Mouse (Mus musculus): ENCODE measurements around the gene Spopl. TPM values are rescaled to one million over a fixed set of nuclear protein-coding genes. Genes with fewer than 3 reads are reported as not detected.
"Not testable (repeated sequence)": the region's sequence is repeated elsewhere in the genome, so short reads cannot be mapped to it uniquely, and the experiment has no call there.

Gene Spopl
- not detected in 2 replicates for polyA plus RNA-seq (2012; ENCODE audit: insufficient read depth, insufficient read length, low replicate concordance, missing spikeins)

DNA sequence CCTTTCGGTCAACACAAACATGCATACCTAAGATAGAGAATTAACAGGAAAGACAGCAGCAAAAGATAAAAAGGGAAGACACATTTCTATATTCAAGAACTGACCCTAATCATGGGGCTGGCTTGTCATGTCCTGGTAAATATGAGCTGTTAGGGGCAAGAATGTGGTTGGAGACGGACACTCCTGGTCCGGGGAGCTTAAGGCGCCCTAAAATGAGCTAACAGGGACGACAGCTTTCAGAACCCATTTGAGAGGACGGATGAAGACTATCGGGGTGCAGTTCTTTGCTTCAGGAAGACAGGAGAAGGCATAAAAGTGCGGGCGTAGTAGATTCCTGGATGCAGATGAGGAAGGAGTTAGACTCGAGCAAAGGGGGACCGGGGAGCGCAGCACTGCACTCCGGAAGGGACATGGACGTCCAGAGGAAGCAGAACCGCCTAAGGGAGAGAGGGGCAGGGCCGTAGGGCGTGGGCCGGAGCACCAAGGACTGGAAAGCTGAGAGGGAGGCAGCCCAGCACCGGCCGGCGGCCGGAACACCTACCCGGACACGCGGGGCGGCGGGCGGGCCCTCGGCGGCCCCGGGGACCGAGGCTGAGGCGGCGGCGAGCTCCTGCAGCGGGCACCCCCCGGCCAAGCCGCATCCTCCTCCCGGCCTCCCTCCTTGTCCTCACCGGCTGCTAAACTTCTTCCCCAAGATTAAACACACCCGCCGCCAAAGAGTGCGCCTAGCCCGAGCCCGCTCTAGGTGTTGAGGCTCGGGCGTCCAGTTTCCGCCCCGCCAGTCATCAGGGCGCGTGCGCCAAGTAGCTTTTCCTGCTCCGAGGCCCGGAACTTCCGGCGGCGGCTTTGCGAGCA lies at the start of gene Spopl:
Gene Spopl, minus strand, starts transcription at position 805 of the 855 bp plus-strand sequence.
- Histone ChIP-seq H3K4me3 (ENCODE audit: insufficient read depth, low read depth, low read length) (peak within 1 kb of the TSS; percentile 99), H3K27ac (ENCODE audit: insufficient read depth, low read depth, low read length) (no peak within 1 kb of the TSS; the same call in 1 of the 2 replicates), H3K4me1 (ENCODE audit: control insufficient read depth, insufficient read depth, low read length) (no peaks in the 10 kb centered on the region)
- WGBS, result 1% methylated on average over 58 of the region's 58 CpGs
- TF ChIP-seq POLR2A (IDR thresholded peaks at IDR 0.05; ENCODE audit: insufficient read depth, low read depth, low read length) (peak; percentile 69; the same call in 1 of the 2 replicates), CTCF (IDR thresholded peaks at IDR 0.05; ENCODE audit: insufficient read depth, low read depth, low read length) (no peak)

GRCm38 (mm10) chr2:23620128-23620527 lies 48.2 kb upstream of the Spopl start:
- H3K27ac ChIP-seq (ENCODE audit: insufficient read depth, low read depth, low read length), result no peak overlapping the region
- no peaks in the 10 kb centered on the region for H3K4me1 ChIP-seq (ENCODE audit: control insufficient read depth, insufficient read depth, low read length)
- no peak overlapping the region for H3K4me3 ChIP-seq (ENCODE audit: insufficient read depth, low read depth, low read length)
- no peak for TF ChIP-seq CTCF (IDR thresholded peaks at IDR 0.05; ENCODE audit: insufficient read depth, low read depth, low read length)
- no peak for TF ChIP-seq POLR2A (IDR thresholded peaks at IDR 0.05; ENCODE audit: insufficient read depth, low read depth, low read length)

DNA sequence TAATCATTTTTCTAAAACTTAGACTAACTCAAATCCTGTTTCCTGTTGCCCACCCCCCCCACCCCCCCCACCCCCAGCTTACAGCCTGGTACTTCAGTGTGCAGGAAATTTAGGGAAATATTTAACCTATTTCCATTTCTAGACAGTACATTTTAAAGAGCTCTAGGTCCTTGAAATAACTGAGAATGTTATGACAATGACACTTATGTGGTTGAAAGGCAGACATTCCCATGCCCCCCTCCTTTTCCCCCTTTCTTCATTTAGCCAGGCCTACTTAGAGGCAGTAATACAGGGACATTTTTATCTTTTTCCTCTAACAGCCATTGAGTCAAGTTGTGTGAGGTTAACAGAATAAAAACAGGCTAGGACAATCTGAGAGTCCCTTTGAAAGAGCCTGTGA lies 46.1 kb upstream of the Spopl start:
- Histone ChIP-seq H3K27ac (ENCODE audit: insufficient read depth, low read depth, low read length) (no peak overlapping the region), H3K4me1 (ENCODE audit: control insufficient read depth, insufficient read depth, low read length) (no peaks in the 10 kb centered on the region), H3K4me3 (ENCODE audit: insufficient read depth, low read depth, low read length) (no peak overlapping the region)
- TF ChIP-seq POLR2A (IDR thresholded peaks at IDR 0.05; ENCODE audit: insufficient read depth, low read depth, low read length), result no peak
- TF ChIP-seq CTCF (IDR thresholded peaks at IDR 0.05; ENCODE audit: insufficient read depth, low read depth, low read length), result no peak

DNA sequence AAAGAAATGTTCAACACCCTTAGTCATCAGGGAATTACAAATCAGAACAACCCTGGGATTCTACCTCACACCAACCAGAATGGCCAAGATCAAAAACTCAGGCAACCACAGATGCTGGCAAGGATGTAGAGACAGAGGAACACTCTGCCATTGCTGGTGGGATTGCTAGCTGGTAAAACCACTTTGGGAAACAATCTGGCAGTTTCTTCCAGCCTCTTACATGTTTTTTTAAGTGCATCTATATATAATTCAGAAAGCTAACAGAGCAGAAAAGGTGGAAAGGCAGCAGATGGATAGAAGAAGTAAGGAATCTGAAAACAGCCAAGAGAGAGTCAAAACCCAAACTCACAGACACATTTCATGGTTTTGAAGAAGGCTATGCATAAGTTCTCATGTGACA lies 33.5 kb upstream of the Spopl start:
- TF ChIP-seq POLR2A (IDR thresholded peaks at IDR 0.05; ENCODE audit: insufficient read depth, low read depth, low read length) (no peak), CTCF (IDR thresholded peaks at IDR 0.05; ENCODE audit: insufficient read depth, low read depth, low read length) (no peak)
- H3K4me1 ChIP-seq (ENCODE audit: control insufficient read depth, insufficient read depth, low read length), result no peaks in the 10 kb centered on the region
- no peak overlapping the region for H3K27ac ChIP-seq (ENCODE audit: insufficient read depth, low read depth, low read length)
- H3K4me3 ChIP-seq (ENCODE audit: insufficient read depth, low read depth, low read length), result no peak overlapping the region

- Histone ChIP-seq H3K27ac (ENCODE audit: insufficient read depth, low read depth, low read length) (no peak overlapping the region), H3K4me3 (ENCODE audit: insufficient read depth, low read depth, low read length) (no peak overlapping the region), H3K4me1 (ENCODE audit: control insufficient read depth, insufficient read depth, low read length) (no peaks in the 10 kb centered on the region)
- WGBS, result 37% methylated on average over 2 of the region's 2 CpGs
- TF ChIP-seq POLR2A (IDR thresholded peaks at IDR 0.05; ENCODE audit: insufficient read depth, low read depth, low read length) (no peak), CTCF (IDR thresholded peaks at IDR 0.05; ENCODE audit: insufficient read depth, low read depth, low read length) (no peak)
These were observed 16.9 kb upstream of the Spopl start for GRCm38 (mm10) chr2:23588769-23589168.

GRCm38 (mm10) chr2:23572157-23572532 lies 239 bp upstream of the Spopl start:
- peak overlapping the region; percentile 99 for H3K4me3 ChIP-seq (ENCODE audit: insufficient read depth, low read depth, low read length)
- WGBS, result 19% methylated on average over 4 of the region's 4 CpGs
- not testable (repeated sequence) for H3K4me1 ChIP-seq (ENCODE audit: control insufficient read depth, insufficient read depth, low read length); H3K27ac ChIP-seq (ENCODE audit: insufficient read depth, low read depth, low read length)

- H3K27ac ChIP-seq (ENCODE audit: insufficient read depth, low read depth, low read length), result no peak overlapping the region
- H3K4me1 ChIP-seq (ENCODE audit: control insufficient read depth, insufficient read depth, low read length), result no peaks in the 10 kb centered on the region
- no peak overlapping the region for H3K4me3 ChIP-seq (ENCODE audit: insufficient read depth, low read depth, low read length)
- TF ChIP-seq POLR2A (IDR thresholded peaks at IDR 0.05; ENCODE audit: insufficient read depth, low read depth, low read length), result no peak
- TF ChIP-seq CTCF (IDR thresholded peaks at IDR 0.05; ENCODE audit: insufficient read depth, low read depth, low read length), result no peak
- 76% methylated on average over 4 of the region's 4 CpGs for WGBS
These were observed 1.3 kb downstream of the Spopl start for GRCm38 (mm10) chr2:23570563-23570962.

DNA sequence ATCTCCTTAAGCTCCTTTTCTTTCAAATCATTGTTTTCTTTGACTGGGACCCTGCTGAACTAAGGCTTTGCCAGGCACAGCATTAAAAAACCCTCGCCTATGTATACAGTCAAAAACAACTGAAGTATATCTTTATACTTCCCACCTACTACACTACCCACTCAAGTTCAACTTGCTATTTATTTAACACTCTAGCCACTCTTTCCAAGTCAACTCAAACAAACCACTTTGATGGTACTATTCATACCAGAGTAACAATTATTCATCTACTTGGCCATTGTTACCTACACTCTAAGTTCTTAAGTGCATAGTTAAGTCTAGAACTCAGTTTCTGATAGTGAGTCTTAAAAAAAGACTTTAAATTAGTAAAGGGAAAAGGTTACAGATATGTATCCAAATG lies 3.1 kb downstream of the Spopl start:
- H3K4me3 ChIP-seq (ENCODE audit: insufficient read depth, low read depth, low read length), result no peak overlapping the region
- 90% methylated on average over 1 of the region's 1 CpGs for WGBS
- TF ChIP-seq POLR2A (IDR thresholded peaks at IDR 0.05; ENCODE audit: insufficient read depth, low read depth, low read length), result no peak
- no peaks in the 10 kb centered on the region for H3K4me1 ChIP-seq (ENCODE audit: control insufficient read depth, insufficient read depth, low read length)
- H3K27ac ChIP-seq (ENCODE audit: insufficient read depth, low read depth, low read length), result no peak overlapping the region

DNA sequence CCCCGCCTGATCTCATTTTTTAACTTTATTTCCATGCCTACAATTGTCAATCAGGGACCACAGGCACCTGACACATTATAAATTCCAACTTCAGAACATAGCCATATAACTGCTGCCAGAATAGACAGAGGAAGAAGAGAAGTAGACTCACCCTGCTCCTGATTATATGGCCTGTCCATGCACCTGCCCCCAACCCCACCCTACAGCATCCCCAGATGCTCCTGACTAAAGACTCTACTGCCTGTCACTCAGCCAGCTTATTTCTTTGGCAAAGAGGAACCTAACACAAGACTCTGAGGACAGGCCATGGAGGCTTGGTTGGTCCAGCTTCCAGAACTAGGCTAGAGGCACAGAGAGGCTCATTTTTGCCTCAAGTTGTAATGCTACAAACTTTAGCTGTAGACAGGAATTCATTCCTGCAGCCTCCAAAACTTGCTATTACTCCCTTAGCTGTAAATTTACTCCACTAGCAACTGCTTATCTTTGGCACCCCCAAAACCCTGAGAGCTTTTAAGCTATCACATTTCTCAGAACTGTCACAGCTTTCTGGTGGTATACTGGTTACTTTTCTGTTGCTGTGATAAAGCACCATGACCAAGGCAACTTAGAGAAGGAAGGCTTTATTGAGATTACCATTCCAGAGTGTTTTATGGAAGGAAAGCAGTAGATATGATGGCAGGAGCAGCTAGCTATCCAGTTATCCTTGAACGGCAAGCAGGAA lies 6.7 kb downstream of the Spopl start:
- Histone ChIP-seq H3K27ac (ENCODE audit: insufficient read depth, low read depth, low read length) (no peak overlapping the region), H3K4me3 (ENCODE audit: insufficient read depth, low read depth, low read length) (no peak overlapping the region), H3K4me1 (ENCODE audit: control insufficient read depth, insufficient read depth, low read length) (no peaks in the 10 kb centered on the region)
- 96% methylated on average over 2 of the region's 2 CpGs for WGBS
- TF ChIP-seq POLR2A (IDR thresholded peaks at IDR 0.05; ENCODE audit: insufficient read depth, low read depth, low read length), result no peak
- no peak for TF ChIP-seq CTCF (IDR thresholded peaks at IDR 0.05; ENCODE audit: insufficient read depth, low read depth, low read length)
